Mouse (Mus musculus): Measurements from ENCODE around the gene Spg21. TPM values are rescaled to one million over a fixed set of nuclear protein-coding genes. Genes with fewer than 3 reads are reported as not detected.
A peak's percentile ranks its signal among the peaks of the same experiment; 100 is the strongest.

Spg21 gene
- polyA plus RNA-seq, 1 experiment from 2014 or later, result 112 TPM

DNA sequence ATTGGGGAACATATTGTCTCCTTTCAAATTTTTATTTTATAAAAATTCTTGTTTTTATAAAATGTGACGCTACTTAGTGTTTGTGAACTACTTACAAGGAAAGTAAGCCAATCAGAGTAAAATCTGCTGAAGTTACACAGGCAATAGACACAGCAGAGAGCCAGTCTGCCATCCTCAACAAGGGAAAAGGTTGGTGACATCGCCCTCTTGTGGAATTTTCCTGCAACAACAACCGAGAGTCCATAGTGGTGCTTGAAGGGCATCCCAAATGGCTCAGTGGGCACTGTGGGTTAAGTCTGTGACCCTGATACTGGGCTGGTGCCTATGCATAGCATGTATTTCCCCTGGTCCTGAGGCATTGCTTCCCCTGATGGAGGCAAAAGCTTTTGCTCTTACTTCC lies 28.5 kb upstream of the Spg21 start:
- no peak overlapping the region for H3K4me2 ChIP-seq (replicated peaks; ENCODE audit: low read depth, low read length)
- no peak overlapping the region for H3K9ac ChIP-seq (replicated peaks; ENCODE audit: low read length)
- no peak overlapping the region for H3K4me3 ChIP-seq (ENCODE audit: low read length)
- H3K27ac ChIP-seq (ENCODE audit: low read length), result no peak overlapping the region
- no peak for ATAC-seq (ENCODE audit: low FRiP score, low TSS enrichment)
- no peaks in the 10 kb centered on the region for H3K9me3 ChIP-seq (ENCODE audit: low read length)
- under 1% methylated on average over 3 of the region's 3 CpGs for WGBS
- H3K4me1 ChIP-seq (ENCODE audit: insufficient read depth, low read length), result peaks cover 8% of the 10 kb centered on the region
- H3K27me3 ChIP-seq (ENCODE audit: insufficient read depth, low read length), result no peaks in the 10 kb centered on the region
- H3K36me3 ChIP-seq (ENCODE audit: insufficient read depth, low read length), result no peaks in the 10 kb centered on the region

DNA sequence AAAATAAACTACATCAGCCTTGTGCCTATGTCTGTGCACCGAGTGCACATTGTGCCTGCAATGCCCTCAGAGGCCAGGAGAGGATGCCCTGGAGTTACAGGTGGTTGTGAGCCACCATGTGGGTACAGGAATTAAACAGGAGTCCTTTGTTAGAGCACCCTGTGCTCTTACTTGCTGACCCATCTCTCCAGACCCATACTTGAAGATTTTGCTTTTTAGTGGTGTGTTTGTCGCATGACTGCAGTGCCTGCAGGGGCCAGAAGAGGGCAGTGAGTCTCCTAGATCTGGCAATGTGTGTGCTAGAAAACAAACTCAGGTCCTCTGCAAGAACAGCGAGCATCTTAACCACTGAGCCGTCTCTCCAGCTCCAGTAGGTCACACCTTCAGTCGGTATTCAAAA lies 26.6 kb upstream of the Spg21 start:
- no peak overlapping the region for H3K4me3 ChIP-seq (ENCODE audit: low read length)
- H3K4me1 ChIP-seq (ENCODE audit: insufficient read depth, low read length), result peaks cover 8% of the 10 kb centered on the region
- ATAC-seq (ENCODE audit: low FRiP score, low TSS enrichment), result no peak
- no peaks in the 10 kb centered on the region for H3K27me3 ChIP-seq (ENCODE audit: insufficient read depth, low read length)
- H3K9ac ChIP-seq (replicated peaks; ENCODE audit: low read length), result no peak overlapping the region
- WGBS, result 69% methylated on average over 5 of the region's 5 CpGs
- no peak overlapping the region for H3K27ac ChIP-seq (ENCODE audit: low read length)
- H3K9me3 ChIP-seq (ENCODE audit: low read length), result no peaks in the 10 kb centered on the region
- H3K4me2 ChIP-seq (replicated peaks; ENCODE audit: low read depth, low read length), result no peak overlapping the region
- H3K36me3 ChIP-seq (ENCODE audit: insufficient read depth, low read length), result no peaks in the 10 kb centered on the region

DNA sequence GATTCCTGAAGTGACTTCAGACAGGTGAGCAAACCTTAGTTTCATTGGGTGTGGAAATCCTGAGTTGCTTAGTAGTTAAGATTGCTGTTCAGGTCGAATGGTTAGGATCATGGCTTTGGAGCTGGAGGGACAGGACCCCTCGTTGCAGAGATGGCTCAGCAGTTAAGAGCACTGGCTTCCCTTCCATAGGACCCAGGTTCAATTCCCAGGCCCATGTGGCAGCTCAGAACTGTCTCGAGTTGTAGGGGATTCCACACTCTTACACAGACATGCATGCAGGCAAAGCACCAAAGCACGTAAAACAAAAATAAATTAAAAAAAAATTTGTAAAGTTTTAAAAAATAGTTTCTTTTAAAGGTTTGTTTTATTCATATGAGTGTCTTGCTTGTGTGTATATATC lies 25.5 kb upstream of the Spg21 start:
- Histone ChIP-seq H3K36me3 (ENCODE audit: insufficient read depth, low read length) (no peaks in the 10 kb centered on the region; the same call in 1 of the 2 replicates), H3K4me1 (ENCODE audit: insufficient read depth, low read length) (peaks cover 8% of the 10 kb centered on the region), H3K27me3 (ENCODE audit: insufficient read depth, low read length) (no peaks in the 10 kb centered on the region), H3K4me2 (replicated peaks; ENCODE audit: low read depth, low read length) (no peak overlapping the region), H3K9me3 (ENCODE audit: low read length) (no peaks in the 10 kb centered on the region), H3K27ac (ENCODE audit: low read length) (no peak overlapping the region), H3K4me3 (ENCODE audit: low read length) (no peak overlapping the region; the same call in 1 of the 2 replicates), H3K9ac (replicated peaks; ENCODE audit: low read length) (no peak overlapping the region)
- WGBS, result 78% methylated on average over 4 of the region's 4 CpGs
- peak; percentile 59 for ATAC-seq (ENCODE audit: low FRiP score, low TSS enrichment)

DNA sequence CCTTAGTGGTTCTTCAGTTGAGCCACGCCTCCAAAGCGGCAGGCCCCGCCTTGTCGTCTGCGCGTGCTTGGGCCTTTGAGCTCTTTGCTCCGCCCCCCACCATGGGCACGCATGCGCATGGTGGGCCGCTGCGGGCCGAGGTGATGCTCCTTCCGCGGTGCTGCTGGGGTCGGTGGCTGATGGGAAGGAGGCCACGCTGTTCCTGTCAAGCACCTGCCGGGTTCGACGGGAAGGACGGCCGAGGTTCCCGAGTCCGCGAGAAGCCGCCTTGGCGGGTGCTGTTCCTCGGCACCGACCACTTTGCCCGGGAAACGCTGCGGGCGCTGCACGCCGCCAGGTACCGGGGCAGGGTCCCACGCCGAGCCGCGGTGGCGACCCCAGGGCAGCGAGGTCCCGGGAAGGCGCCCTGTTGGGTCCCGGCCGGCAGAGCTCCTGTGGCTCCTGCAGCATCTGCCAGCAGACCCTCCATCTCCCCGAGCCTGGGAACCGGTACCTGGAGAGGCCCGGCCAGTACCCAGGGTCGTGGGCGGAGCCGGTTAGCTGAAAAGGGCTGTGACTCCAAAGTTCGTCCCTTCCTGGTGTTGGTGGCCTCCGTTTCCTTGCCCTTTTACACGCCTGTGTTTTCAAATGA lies 25.0 kb upstream of the Spg21 start, which contains the start of gene Mtfmt:
Gene Mtfmt (plus strand): TSS at position 112 of the 631 bp plus-strand sequence.
- H3K36me3 ChIP-seq (ENCODE audit: insufficient read depth, low read length), result peaks cover 6% of the 10 kb centered on the region
- whole genome bisulfite sequencing, result under 1% methylated on average over 54 of the region's 54 CpGs
- H3K4me3 ChIP-seq (ENCODE audit: low read length), result peak within 1 kb of the TSS; percentile 98
- H3K4me2 ChIP-seq (replicated peaks; ENCODE audit: low read depth, low read length), result peak within 1 kb of the TSS; percentile 66
- no peaks in the 10 kb centered on the region for H3K9me3 ChIP-seq (ENCODE audit: low read length)
- peaks cover 8% of the 10 kb centered on the region for H3K4me1 ChIP-seq (ENCODE audit: insufficient read depth, low read length)
- H3K9ac ChIP-seq (replicated peaks; ENCODE audit: low read length), result peak within 1 kb of the TSS; percentile 89
- ATAC-seq (ENCODE audit: low FRiP score, low TSS enrichment), result peak; percentile 88
- H3K27ac ChIP-seq (ENCODE audit: low read length), result peak within 1 kb of the TSS; percentile 55; the same call in 1 of the 2 replicates
- no peaks in the 10 kb centered on the region for H3K27me3 ChIP-seq (ENCODE audit: insufficient read depth, low read length)

DNA sequence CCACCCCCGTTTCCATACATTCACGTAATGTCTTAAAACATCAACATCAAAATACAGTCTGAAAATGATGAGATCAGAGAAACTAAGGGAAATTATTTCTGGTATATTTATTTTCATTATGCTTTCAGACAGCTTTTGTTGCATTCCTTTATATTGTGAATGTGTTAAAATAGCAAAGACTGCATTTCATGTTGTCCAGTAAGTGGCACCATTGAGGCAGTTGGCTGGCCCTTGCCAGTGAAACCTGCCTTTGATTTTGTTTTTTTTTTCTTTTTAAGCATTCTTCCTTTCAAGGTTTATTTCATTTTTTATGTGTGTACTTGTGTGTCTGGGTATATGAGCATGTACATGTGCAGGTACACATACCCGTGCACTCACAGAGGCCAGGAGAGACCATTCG lies 16.1 kb upstream of the Spg21 start:
- H3K4me3 ChIP-seq (ENCODE audit: low read length), result no peak overlapping the region
- no peaks in the 10 kb centered on the region for H3K4me1 ChIP-seq (ENCODE audit: insufficient read depth, low read length)
- no peaks in the 10 kb centered on the region for H3K27me3 ChIP-seq (ENCODE audit: insufficient read depth, low read length)
- ATAC-seq (ENCODE audit: low FRiP score, low TSS enrichment), result no peak
- WGBS, result 90% methylated on average over 4 of the region's 4 CpGs
- no peak overlapping the region for H3K4me2 ChIP-seq (replicated peaks; ENCODE audit: low read depth, low read length)
- no peaks in the 10 kb centered on the region for H3K9me3 ChIP-seq (ENCODE audit: low read length)
- no peak overlapping the region for H3K27ac ChIP-seq (ENCODE audit: low read length)
- peaks cover 44% of the 10 kb centered on the region for H3K36me3 ChIP-seq (ENCODE audit: insufficient read depth, low read length)
- no peak overlapping the region for H3K9ac ChIP-seq (replicated peaks; ENCODE audit: low read length)

DNA sequence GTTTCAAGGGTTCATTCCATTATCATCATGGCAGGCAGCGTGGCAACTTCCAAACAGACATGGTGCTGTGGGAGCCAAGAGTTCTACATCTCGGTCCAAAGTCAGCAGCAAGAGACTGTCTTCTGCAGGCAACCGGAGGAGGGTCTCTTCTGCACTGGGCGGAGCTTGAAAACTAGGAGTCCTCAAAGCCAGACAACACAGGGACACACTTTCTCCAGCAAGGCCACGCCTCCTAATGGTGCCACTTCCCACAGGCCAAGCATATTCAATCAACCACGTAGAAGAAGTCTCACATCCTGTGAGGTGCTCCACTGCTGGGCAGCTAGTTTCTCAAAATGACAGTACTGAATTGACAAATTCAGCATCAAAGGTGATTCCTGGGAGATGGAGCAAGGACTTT lies 12.8 kb upstream of the Spg21 start:
- H3K36me3 ChIP-seq (ENCODE audit: insufficient read depth, low read length), result peaks cover 36% of the 10 kb centered on the region
- ATAC-seq (ENCODE audit: low FRiP score, low TSS enrichment), result no peak
- no peak overlapping the region for H3K27ac ChIP-seq (ENCODE audit: low read length)
- WGBS, result 84% methylated on average over 6 of the region's 6 CpGs
- no peak overlapping the region for H3K9ac ChIP-seq (replicated peaks; ENCODE audit: low read length)
- H3K9me3 ChIP-seq (ENCODE audit: low read length), result no peaks in the 10 kb centered on the region
- no peak overlapping the region for H3K4me3 ChIP-seq (ENCODE audit: low read length)
- no peak overlapping the region for H3K4me2 ChIP-seq (replicated peaks; ENCODE audit: low read depth, low read length)
- no peaks in the 10 kb centered on the region for H3K4me1 ChIP-seq (ENCODE audit: insufficient read depth, low read length)
- no peaks in the 10 kb centered on the region for H3K27me3 ChIP-seq (ENCODE audit: insufficient read depth, low read length)

DNA sequence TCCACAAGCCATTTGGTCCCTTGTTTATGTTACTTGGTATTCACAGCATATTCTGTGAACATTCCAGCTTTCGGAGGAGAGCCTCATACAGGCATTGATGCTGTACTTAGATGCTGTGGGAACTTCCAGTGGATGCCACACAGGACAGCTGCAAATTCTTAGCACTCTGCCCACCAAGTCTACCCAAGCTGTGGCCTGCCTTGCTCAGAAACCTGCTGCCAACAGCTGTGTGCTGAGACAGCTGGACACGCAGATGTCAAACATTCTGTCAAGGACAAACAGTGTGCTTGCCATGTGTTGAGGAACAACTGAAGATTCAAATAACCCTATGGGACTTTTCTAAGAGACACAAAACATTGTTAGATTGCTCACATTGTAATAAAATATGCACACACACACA lies 1.8 kb upstream of the Spg21 start:
- H3K36me3 ChIP-seq (ENCODE audit: insufficient read depth, low read length), result no peaks in the 10 kb centered on the region
- H3K4me3 ChIP-seq (ENCODE audit: low read length), result no peak overlapping the region
- no peak overlapping the region for H3K4me2 ChIP-seq (replicated peaks; ENCODE audit: low read depth, low read length)
- H3K27ac ChIP-seq (ENCODE audit: low read length), result no peak overlapping the region
- ATAC-seq (ENCODE audit: low FRiP score, low TSS enrichment), result no peak
- H3K27me3 ChIP-seq (ENCODE audit: insufficient read depth, low read length), result no peaks in the 10 kb centered on the region
- 96% methylated on average over 2 of the region's 2 CpGs for WGBS
- peaks cover 21% of the 10 kb centered on the region for H3K4me1 ChIP-seq (ENCODE audit: insufficient read depth, low read length)
- H3K9me3 ChIP-seq (ENCODE audit: low read length), result no peaks in the 10 kb centered on the region
- H3K9ac ChIP-seq (replicated peaks; ENCODE audit: low read length), result no peak overlapping the region

DNA sequence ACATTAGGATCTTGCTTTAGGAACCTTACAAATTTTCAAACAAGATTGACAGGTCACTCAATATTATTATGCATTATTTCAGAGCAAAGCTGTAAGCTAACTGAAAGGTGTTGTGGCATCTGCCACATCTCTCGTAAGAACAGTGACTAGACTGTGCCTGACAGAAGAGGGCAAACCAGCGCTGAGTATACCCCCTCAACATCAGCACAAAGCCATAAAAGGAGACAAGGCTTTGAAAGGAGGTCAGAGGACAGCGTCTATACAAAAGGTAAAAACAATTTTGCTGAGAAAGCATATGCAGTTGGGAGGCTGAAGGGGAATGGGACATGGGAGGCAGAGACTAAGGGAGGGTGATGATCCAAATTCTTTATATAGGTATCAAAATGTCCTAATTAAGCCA lies 549 bp upstream of the Spg21 start:
- Histone ChIP-seq H3K27ac (ENCODE audit: low read length) (peak overlapping the region; percentile 91), H3K4me2 (replicated peaks; ENCODE audit: low read depth, low read length) (peak overlapping the region; percentile 72), H3K9ac (replicated peaks; ENCODE audit: low read length) (0 out of 2 replicates have a peak overlapping the region, but pooled peaks have one; percentile 44), H3K4me1 (ENCODE audit: insufficient read depth, low read length) (peaks cover 21% of the 10 kb centered on the region), H3K27me3 (ENCODE audit: insufficient read depth, low read length) (no peaks in the 10 kb centered on the region), H3K36me3 (ENCODE audit: insufficient read depth, low read length) (peaks cover 1% of the 10 kb centered on the region; the same call in 1 of the 2 replicates), H3K9me3 (ENCODE audit: low read length) (no peaks in the 10 kb centered on the region), H3K4me3 (ENCODE audit: low read length) (peak overlapping the region; percentile 86)
- 33% methylated on average over 3 of the region's 3 CpGs for whole genome bisulfite sequencing
- ATAC-seq (ENCODE audit: low FRiP score, low TSS enrichment), result 0 out of 2 replicates have a peak, but pooled peaks have one; percentile 1

DNA sequence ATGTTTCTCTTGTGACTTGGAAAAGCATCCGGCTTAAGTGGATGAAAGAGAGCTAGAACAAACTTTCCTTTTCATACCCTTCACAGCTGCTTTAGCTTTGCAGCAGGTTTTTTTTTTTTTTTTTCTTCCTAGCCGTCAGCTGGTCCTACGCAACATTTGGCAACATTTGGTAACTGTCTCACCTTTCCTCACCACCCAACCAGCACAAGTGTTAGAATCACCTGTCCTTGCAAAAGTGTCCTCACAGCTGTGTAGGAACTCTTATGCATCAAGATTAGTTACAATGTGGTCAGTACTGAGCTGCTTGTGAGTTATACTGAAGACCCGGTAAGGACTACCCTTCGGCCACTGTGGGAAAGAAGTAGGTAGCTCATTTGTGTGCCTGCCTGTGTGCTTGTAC lies 1.8 kb downstream of the Spg21 start:
- Histone ChIP-seq H3K4me2 (replicated peaks; ENCODE audit: low read depth, low read length) (no peak overlapping the region), H3K9ac (replicated peaks; ENCODE audit: low read length) (no peak overlapping the region)
- WGBS, result 82% methylated on average over 5 of the region's 5 CpGs

DNA sequence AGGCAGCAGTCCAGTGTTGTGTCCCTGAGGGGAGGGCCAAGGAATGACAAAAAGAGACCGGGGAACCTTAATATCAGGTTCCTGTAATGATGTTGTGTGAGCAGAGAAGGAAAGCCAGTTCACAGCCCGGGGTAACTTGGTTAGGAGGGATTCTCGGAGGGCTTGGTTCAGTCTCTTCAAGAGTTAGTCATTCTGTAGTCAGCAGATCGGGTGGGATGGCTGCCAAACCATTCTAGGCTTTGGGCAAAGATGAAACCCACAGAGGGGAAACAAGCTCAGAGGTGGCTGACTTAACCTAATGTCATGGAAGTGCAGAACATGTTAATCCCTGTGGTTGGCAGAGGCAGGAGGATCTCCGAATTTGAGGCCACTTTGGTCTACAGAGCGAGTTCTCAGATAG lies 3.4 kb downstream of the Spg21 start:
- no peak for ATAC-seq (ENCODE audit: low FRiP score, low TSS enrichment)
- Histone ChIP-seq H3K9ac (replicated peaks; ENCODE audit: low read length) (no peak overlapping the region), H3K27me3 (ENCODE audit: insufficient read depth, low read length) (no peaks in the 10 kb centered on the region), H3K27ac (ENCODE audit: low read length) (no peak overlapping the region), H3K4me2 (replicated peaks; ENCODE audit: low read depth, low read length) (no peak overlapping the region), H3K4me1 (ENCODE audit: insufficient read depth, low read length) (peaks cover 21% of the 10 kb centered on the region), H3K4me3 (ENCODE audit: low read length) (no peak overlapping the region), H3K36me3 (ENCODE audit: insufficient read depth, low read length) (peaks cover 10% of the 10 kb centered on the region), H3K9me3 (ENCODE audit: low read length) (no peaks in the 10 kb centered on the region)
- 92% methylated on average over 6 of the region's 6 CpGs for WGBS

More for the DNA sequence above, 1.8 kb downstream of the Spg21 start:
- Histone ChIP-seq H3K27me3 (ENCODE audit: insufficient read depth, low read length) (no peaks in the 10 kb centered on the region), H3K9me3 (ENCODE audit: low read length) (no peaks in the 10 kb centered on the region), H3K36me3 (ENCODE audit: insufficient read depth, low read length) (peaks cover 10% of the 10 kb centered on the region), H3K4me3 (ENCODE audit: low read length) (no peak overlapping the region), H3K4me1 (ENCODE audit: insufficient read depth, low read length) (peaks cover 21% of the 10 kb centered on the region), H3K27ac (ENCODE audit: low read length) (no peak overlapping the region)
- no peak for ATAC-seq (ENCODE audit: low FRiP score, low TSS enrichment)

Measured in kidney, embryonic 16.5 days (tissue).